Mouse (Mus musculus) thymus, adult 2 months (tissue): Measurements from ENCODE around the gene Dnah6. TPM values are rescaled to one million over a fixed set of nuclear protein-coding genes. Genes with fewer than 3 reads are reported as not detected.

Source experiments
- DNase-seq: peaks from one replicate; pipeline ENCODE4 v3.0.0; 2021
- H3K27ac ChIP-seq: fragments of 200-500 bp; 2 replicates; pipeline ENCODE4 v1.5.1; 2012; ENCODE audit warnings: low read length, control low read depth; ENCODE audit not compliant: control insufficient read depth, insufficient read depth
- H3K27me3 ChIP-seq: fragments of 200-500 bp; 2 replicates; pipeline ENCODE4 v1.6.1; 2012; ENCODE audit warnings: mild to moderate bottlenecking, low read length, moderate library complexity, mixed read lengths; ENCODE audit not compliant: control insufficient read depth, insufficient read depth
- H3K36me3 ChIP-seq: fragments of 200-500 bp; 2 replicates; pipeline ENCODE4 v1.6.1; 2012; ENCODE audit warnings: mild to moderate bottlenecking, low read length, moderate library complexity; ENCODE audit not compliant: control insufficient read depth, insufficient read depth
- H3K4me1 ChIP-seq: fragments of 200-500 bp; replicated peaks from 2 replicates; pipeline ENCODE4 v1.6.1; 2012; ENCODE audit warnings: low read length; ENCODE audit not compliant: control insufficient read depth, insufficient read depth
- H3K4me3 ChIP-seq: fragments of 200-500 bp; 2 replicates; pipeline ENCODE4 v1.5.1; 2012; ENCODE audit warnings: mild to moderate bottlenecking, low read length, control low read depth, moderate library complexity; ENCODE audit not compliant: control insufficient read depth, insufficient read depth
- CTCF ChIP-seq: fragments of 200-500 bp; IDR thresholded peaks from 2 replicates; pipeline ENCODE4 v1.5.1; 2012; ENCODE audit warnings: mild to moderate bottlenecking, control low read depth, low read length, moderate library complexity, borderline replicate concordance; ENCODE audit not compliant: control insufficient read depth, poor library complexity, insufficient read depth; ENCODE audit errors: extremely low read depth
- POLR2A ChIP-seq: fragments of 200-500 bp; IDR thresholded peaks from 2 replicates; pipeline ENCODE4 v1.6.1; 2012; ENCODE audit warnings: mild to moderate bottlenecking, low read length, control low read depth, moderate library complexity; ENCODE audit not compliant: control insufficient read depth, poor library complexity, insufficient read depth; ENCODE audit errors: extremely low read depth
- WGBS: fragments of 180-500 bp; shearing (Covaris S2); methylation state at CpG from one replicate; pipeline ENCODE4 v1.1.7; 2018; 5-methylcytosine and 5-hydroxymethylcytosine counted together
- polyA plus RNA-seq: library from polyadenylated mRNA; depleted of rRNA; stranded (reverse); fragments of >200 nt; gene quantifications from 2 replicates; pipeline ENCODE4 v1.2.3, GENCODE M21; 2012; rRNA removed

The Dnah6 gene
- polyA plus RNA-seq = 0.09 and 0.11 TPM in 2 replicates

DNA sequence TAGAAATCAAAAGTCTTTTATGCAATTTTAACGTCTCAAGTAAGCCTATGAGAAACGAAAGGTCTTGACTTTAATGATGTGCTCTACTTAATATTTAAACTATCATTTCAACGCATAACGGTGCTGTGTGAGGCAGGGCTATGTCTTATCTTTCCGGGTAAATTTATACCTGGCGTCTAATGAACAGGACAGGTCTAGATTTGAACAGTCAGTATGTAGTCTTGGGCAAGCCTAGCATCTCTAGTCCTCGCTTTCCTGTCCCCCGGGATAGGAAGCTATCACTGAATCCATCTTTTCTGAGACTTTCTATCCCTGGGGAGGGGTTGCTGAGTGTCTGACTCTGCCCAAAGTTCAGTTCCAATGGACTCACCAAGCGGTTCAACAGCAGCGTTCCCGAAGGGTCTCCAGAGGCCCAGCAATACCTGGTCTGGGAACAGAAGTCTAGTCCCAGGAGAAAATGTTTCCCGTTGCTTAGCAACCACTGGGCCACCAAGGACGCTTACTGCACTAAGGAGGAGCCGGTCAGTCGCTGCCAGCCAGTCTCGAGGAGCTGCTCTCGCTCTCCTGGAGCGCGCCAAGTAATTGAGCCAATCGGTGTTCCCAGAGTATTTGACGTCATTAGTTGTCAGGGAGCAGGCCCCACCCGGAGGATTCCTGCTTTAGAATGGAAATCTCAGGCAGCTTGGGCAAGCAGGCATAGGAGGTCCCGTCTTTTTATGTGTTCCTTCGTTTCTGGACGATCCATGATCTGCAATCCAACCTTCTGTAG, at the start of gene Dnah6:
Gene Dnah6 (minus strand): TSS at position 463 of the 769 bp plus-strand sequence.
- 54% methylated on average over 25 of the region's 25 CpGs for WGBS
- Histone ChIP-seq H3K4me1 (peaks cover 5% of the 10 kb centered on the region; the same call in 1 of the 2 replicates), H3K27me3 (no peaks in the 10 kb centered on the region), H3K36me3 (no peaks in the 10 kb centered on the region), H3K4me3 (no peak within 1 kb of the TSS; the same call in 1 of the 2 replicates), H3K27ac (no peak within 1 kb of the TSS)
- TF ChIP-seq POLR2A (no peak), CTCF (no peak)
- peak; percentile 60 for DNase-seq

DNA sequence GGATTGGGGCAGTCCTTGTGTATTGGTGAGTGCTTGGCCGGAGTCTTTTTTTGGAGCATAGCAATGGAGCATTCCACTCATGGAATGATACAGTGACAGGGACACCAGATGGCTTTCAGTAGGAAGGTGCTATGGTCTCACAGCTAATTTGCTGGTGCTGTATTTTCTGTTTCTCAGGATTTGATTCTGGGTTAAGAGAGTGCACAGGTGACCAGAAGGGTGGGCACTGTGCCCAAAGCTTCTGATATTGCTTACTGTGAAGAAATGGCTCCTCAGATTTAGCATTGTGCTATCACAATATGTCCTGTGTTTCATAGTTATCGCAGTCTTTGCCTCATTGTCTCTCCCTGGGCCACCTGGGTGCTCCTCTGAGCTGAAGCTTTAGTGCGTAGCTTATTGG, 47.9 kb upstream of the Dnah6 start:
- H3K4me3 ChIP-seq = no peak overlapping the region
- no peak for DNase-seq
- H3K4me1 ChIP-seq = no peaks in the 10 kb centered on the region
- H3K27me3 ChIP-seq = no peaks in the 10 kb centered on the region
- H3K27ac ChIP-seq = no peak overlapping the region
- no peak for TF ChIP-seq CTCF
- no peak for TF ChIP-seq POLR2A
- H3K36me3 ChIP-seq = peaks cover 60% of the 10 kb centered on the region
- over 99% methylated on average over 3 of the region's 3 CpGs for WGBS

DNA sequence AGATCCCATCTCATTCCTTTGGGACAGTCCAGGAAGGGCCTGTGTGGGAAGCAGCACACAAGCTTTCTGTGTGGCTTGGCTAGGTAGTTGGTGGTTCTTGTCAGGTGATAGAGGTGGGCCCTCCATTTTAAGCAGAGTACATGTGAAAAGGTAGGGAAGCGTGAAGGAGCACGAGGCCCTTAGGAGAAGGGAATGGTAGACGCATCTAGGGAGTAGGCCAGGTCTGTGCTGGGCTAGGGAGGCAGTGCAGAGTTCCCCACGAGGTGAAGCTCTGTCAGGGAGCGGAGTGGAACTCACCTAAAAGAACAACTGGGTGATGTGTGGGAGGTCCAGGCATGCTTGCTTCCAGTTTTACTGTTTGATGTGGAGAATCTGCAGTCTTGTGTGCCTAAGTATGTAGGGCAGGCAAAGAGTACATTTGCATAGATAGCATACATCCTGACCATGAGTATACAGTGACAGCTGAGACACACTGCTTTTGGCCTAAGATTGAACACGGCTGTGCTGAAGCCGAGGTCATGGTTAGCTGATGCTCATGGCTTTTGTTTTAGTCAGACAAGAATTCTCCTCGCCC, 46.4 kb upstream of the Dnah6 start:
- no peak for TF ChIP-seq CTCF
- TF ChIP-seq POLR2A = no peak
- H3K27ac ChIP-seq = no peak overlapping the region
- no peaks in the 10 kb centered on the region for H3K27me3 ChIP-seq
- H3K4me3 ChIP-seq = no peak overlapping the region
- H3K36me3 ChIP-seq = peaks cover 69% of the 10 kb centered on the region
- H3K4me1 ChIP-seq = no peaks in the 10 kb centered on the region
- WGBS = 93% methylated on average over 8 of the region's 8 CpGs
- DNase-seq = no peak

DNA sequence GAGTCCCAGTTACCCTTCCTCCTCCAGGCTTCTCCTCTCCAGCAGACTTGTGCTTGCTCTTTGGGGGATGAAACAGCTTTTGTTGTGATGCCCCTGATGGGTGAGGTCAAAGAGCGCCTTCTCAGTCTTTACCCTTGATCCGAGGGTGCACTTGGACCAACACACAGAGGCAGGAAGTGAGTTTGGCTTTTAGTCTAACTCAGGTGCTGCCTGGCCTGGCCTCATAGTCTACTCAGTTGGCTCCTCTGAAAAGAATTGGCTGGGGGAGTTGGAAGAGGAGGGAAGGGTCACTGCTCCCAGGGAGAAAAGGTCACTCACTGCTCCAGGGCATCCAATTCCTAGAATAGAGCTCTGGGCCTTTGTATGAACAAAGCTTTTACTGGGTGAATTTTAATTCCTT, 43.4 kb upstream of the Dnah6 start:
- no peak for DNase-seq
- no peaks in the 10 kb centered on the region for H3K27me3 ChIP-seq
- TF ChIP-seq POLR2A = no peak
- TF ChIP-seq CTCF = no peak
- WGBS = 57% methylated on average over 2 of the region's 2 CpGs
- no peak overlapping the region for H3K4me3 ChIP-seq
- H3K27ac ChIP-seq = no peak overlapping the region
- H3K36me3 ChIP-seq = peaks cover 52% of the 10 kb centered on the region
- H3K4me1 ChIP-seq = peaks cover 3% of the 10 kb centered on the region; the same call in 1 of the 2 replicates

DNA sequence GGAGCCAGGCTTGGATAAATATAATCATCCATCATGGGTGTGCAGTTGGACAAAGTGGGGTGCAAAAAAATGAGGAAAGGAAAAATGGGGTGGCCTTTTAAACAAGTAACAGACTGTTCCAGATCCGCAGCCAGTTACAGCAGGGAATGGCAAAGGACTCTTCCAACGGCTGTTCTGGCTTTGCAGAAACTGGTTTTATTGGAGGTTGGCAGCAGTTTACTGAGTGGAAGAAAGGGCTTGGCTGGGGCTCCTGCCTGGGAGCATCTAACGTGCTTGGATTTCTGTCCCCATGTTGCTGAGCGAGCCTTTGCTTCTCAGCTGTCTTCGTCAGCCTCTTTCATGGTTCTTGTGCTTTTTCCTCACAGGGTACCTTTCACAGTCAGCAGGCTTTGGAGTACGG, 38.7 kb upstream of the Dnah6 start:
- no peak for DNase-seq
- H3K36me3 ChIP-seq = peaks cover 29% of the 10 kb centered on the region
- no peak overlapping the region for H3K27ac ChIP-seq
- no peak for TF ChIP-seq CTCF
- no peak for TF ChIP-seq POLR2A
- no peaks in the 10 kb centered on the region for H3K27me3 ChIP-seq
- 72% methylated on average over 6 of the region's 6 CpGs for WGBS
- peaks cover 3% of the 10 kb centered on the region; the same call in 1 of the 2 replicates for H3K4me1 ChIP-seq
- no peak overlapping the region for H3K4me3 ChIP-seq

DNA sequence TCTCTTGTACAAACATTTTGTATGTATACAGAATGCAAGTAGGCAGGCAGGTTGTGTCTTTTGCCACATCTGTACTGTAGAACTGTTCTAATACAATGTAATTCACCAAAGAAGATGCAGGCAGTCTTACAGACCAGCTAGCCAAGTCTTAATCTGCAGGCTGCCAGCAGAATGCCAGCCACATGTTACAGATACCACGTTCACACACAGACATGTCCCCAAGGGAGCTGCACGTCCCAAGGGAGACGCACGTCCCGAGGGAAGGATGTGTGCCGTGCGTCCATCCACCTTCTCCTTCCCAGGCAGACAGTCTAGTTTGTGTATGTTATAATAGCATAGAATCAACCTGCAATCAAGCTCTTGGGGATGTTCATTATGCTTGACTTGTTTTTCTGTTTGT, 35.6 kb upstream of the Dnah6 start:
- TF ChIP-seq CTCF (no peak), POLR2A (no peak)

More for the DNA sequence above, 35.6 kb upstream of the Dnah6 start:
- Histone ChIP-seq H3K27me3 (no peaks in the 10 kb centered on the region), H3K36me3 (peaks cover 9% of the 10 kb centered on the region), H3K4me1 (peaks cover 15% of the 10 kb centered on the region), H3K27ac (no peak overlapping the region), H3K4me3 (no peak overlapping the region)
- no peak for DNase-seq
- 97% methylated on average over 7 of the region's 7 CpGs for WGBS
